Mouse (Mus musculus): Measurements from ENCODE around the gene Tssc4.
A peak's percentile ranks its signal among the peaks of the same experiment; 100 is the strongest.

DNA sequence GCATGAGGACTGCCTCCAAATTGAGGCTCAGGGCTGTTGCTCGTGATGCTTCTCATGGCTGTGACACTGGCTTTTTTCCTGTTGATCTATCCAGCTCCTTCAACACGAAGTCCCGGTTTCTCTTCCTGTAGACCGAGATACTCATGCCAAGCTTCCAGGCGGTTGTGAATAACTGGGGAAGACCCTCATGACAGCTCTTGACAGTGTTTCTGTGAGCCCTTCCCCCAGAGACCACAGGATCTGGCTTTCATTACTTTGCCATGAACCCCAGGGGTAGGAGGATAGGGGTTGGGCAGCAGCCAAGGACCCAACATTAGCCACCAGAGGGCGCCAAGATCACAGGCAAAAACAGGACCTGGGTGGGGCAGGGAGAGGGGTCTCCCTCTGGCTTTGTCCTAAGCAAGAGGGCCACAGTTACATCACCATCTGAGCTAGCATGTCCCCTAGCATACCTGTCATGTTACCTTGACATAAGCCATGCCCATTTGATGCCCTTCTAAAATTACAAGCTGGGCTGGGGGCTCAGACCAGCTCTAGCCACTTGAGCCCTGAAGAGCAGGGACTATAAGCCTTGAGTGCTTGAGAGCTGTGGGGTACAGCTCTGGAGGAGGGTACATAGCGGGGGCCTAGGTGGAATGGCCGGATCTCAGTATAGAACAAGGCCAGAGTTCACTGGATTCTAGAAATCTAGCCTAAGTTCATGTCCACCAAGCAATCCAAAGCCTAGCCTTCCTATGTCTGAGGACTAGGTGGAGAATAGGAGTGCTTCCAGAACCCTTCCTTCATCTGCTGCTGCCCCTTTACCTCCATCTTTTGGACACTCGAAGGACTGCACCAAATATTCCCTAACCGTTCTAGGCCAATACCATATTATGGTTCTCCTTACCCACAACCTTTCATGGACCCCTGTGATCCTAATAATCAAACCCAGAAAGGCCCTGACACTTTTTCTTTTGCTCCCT lies 25.8 kb downstream of the Tssc4 start, which contains the start of gene Trpm5:
- TF ChIP-seq ZC3H11A (IDR thresholded peaks at IDR 0.05; ENCODE audit: low read depth, low read length) (peak; percentile 85), KAT2A (conservative IDR thresholded peaks at IDR 0.05; ENCODE audit: low read depth, low read length) (no peak), EP300 (IDR thresholded peaks at IDR 0.05; ENCODE audit: low read depth in 1 of 2, low read length in 2 of 2) (no peak), ZMIZ1 (IDR thresholded peaks at IDR 0.05; ENCODE audit: low read depth, low read length) (no peak), CTCF (IDR thresholded peaks at IDR 0.05 in 2 of 3, conservative IDR thresholded peaks at IDR 0.05 in 1 of 3; ENCODE audit: control insufficient read depth in 1 of 3, insufficient read depth in 1 of 3, low read depth in 2 of 3, low read length in 3 of 3, poor library complexity in 1 of 3, severe bottlenecking in 1 of 3) (peak; percentile 88 to 96 (median 95)), JUND (IDR thresholded peaks at IDR 0.05; ENCODE audit: low read depth, low read length) (no peak), MEF2A (IDR thresholded peaks at IDR 0.05; ENCODE audit: extremely low read depth, insufficient replicate concordance, low read depth, low read length, poor library complexity, severe bottlenecking) (no peak)

Data from MEL (cell line).